ENCODE assay signal across 8 mouse cellular contexts in genomic region chr1:135374175-135374867, GRCm38 (mm10). TPM values are rescaled to one million over a fixed set of nuclear protein-coding genes. Genes with fewer than 3 reads are reported as not detected.
DNase-seq lines count a peak whose midpoint lies in the region; ATAC-seq lines count a peak whose summit lies in the region.

No protein-coding gene starts in this region.

- no peaks in the 10 kb centered on the region for H3K27me3 ChIP-seq in hindbrain, embryonic 14.5 days (ENCODE audit: control insufficient read depth, insufficient read depth, low read length)
- H3K27me3 ChIP-seq in liver, embryonic 12.5 days (replicated peaks) = peaks cover 65% of the 10 kb centered on the region

- no peaks in the 10 kb centered on the region for H3K9me3 ChIP-seq in hindbrain, embryonic 14.5 days (ENCODE audit: control insufficient read depth, low read length)
- H3K9me3 ChIP-seq in liver, embryonic 12.5 days (replicated peaks) = no peaks in the 10 kb centered on the region

- H3K27ac ChIP-seq in hindbrain, embryonic 14.5 days = peak overlapping the region; percentile 57
- H3K27ac ChIP-seq in liver, embryonic 12.5 days = no peak overlapping the region

- H3K4me3 ChIP-seq in hindbrain, embryonic 14.5 days (replicated peaks; ENCODE audit: low read length) = peak overlapping the region; percentile 68
- H3K4me3 ChIP-seq in liver, embryonic 12.5 days = peak overlapping the region; percentile 53

- H3K9ac ChIP-seq in hindbrain, embryonic 14.5 days = peak overlapping the region; percentile 85
- H3K9ac ChIP-seq in liver, embryonic 12.5 days = peak overlapping the region; percentile 57

- H3K4me1 ChIP-seq in hindbrain, embryonic 14.5 days (replicated peaks; ENCODE audit: control insufficient read depth, insufficient read depth, low read length) = peaks cover 22% of the 10 kb centered on the region
- peaks cover 11% of the 10 kb centered on the region; the same call in 1 of the 2 replicates for H3K4me1 ChIP-seq in liver, embryonic 12.5 days

- DNase-seq in cerebellum, adult 11 months = peak; percentile 51
- DNase-seq in 3T3-L1 (ENCODE audit: low read depth, low spot score) = peak; percentile 61
- peak; percentile 53 for DNase-seq in embryo, embryonic 10.5 days (ENCODE audit: low spot score)
- DNase-seq in hindbrain, embryonic 14.5 days (ENCODE audit: low spot score) = peak; percentile 36
- DNase-seq in natural killer cell, adult 2 months (ENCODE audit: low spot score in 2 of 2) = no peak

- H3K36me3 ChIP-seq in hindbrain, embryonic 14.5 days (replicated peaks; ENCODE audit: control insufficient read depth, insufficient read depth) = no peaks in the 10 kb centered on the region
- H3K36me3 ChIP-seq in liver, embryonic 12.5 days = no peaks in the 10 kb centered on the region

- ATAC-seq in cerebellum, adult (ENCODE audit: insufficient number of reproducible peaks, low FRiP score, low TSS enrichment) = no peak
- no peak for ATAC-seq in hindbrain, embryonic 14.5 days (ENCODE audit: low FRiP score)
- ATAC-seq in liver, embryonic 12.5 days = no peak
- ATAC-seq in frontal cortex, adult (ENCODE audit: low TSS enrichment) = no peak

- 2% methylated on average over 19 of the region's 19 CpGs for WGBS in hindbrain, embryonic 14.5 days
- WGBS in liver, embryonic 12.5 days (ENCODE audit: insufficient replicate concordance) = 8% methylated on average over 19 of the region's 19 CpGs

- H3K4me2 ChIP-seq in hindbrain, embryonic 14.5 days (replicated peaks) = peak overlapping the region; percentile 84
- peak overlapping the region; percentile 76 for H3K4me2 ChIP-seq in liver, embryonic 12.5 days

RNA-seq across cellular contexts. Expression of gene Shisa4, which starts 0.7 kb away (rescaled TPM):
- 65.6 and 79.8 TPM in 2 replicates for polyA plus RNA-seq in hindbrain, embryonic 14.5 days (2014; fragmentation: Nextera tagmentation; extraction: Ambion mirVana)
- 5.4 and 5.5 TPM in 2 replicates for polyA plus RNA-seq in liver, embryonic 12.5 days (2016; fragmentation: Nextera tagmentation; extraction: Ambion mirVana)

RNA-seq across cellular contexts. Expression of gene Lmod1, which starts 49.7 kb away (rescaled TPM):
- 0.33 and 0.43 TPM in 2 replicates for polyA plus RNA-seq in hindbrain, embryonic 14.5 days (2014; fragmentation: Nextera tagmentation; extraction: Ambion mirVana)
- polyA plus RNA-seq in liver, embryonic 12.5 days (2016; fragmentation: Nextera tagmentation; extraction: Ambion mirVana) = 0.11 and 0.12 TPM in 2 replicates

RNA-seq across cellular contexts. Expression of gene Ipo9, which starts 56.0 kb away (rescaled TPM):
- 115 and 118 TPM in 2 replicates for polyA plus RNA-seq in hindbrain, embryonic 14.5 days (2014; fragmentation: Nextera tagmentation; extraction: Ambion mirVana)
- polyA plus RNA-seq in liver, embryonic 12.5 days (2016; fragmentation: Nextera tagmentation; extraction: Ambion mirVana) = 50.4 and 53.6 TPM in 2 replicates

Comparison
In these comparisons a context has a peak if more than half of its experiments do, and no peak if none do; other contexts are left out.
1. DNase-seq: peak in cerebellum, adult 11 months (single experiment), 3T3-L1 (single experiment), embryo, embryonic 10.5 days (single experiment) and hindbrain, embryonic 14.5 days (single experiment); none in natural killer cell, adult 2 months (0 of 2).
2. RNA of gene Shisa4, which starts 0.7 kb away (polyA plus RNA-seq): 65.6 to 79.8 TPM in hindbrain, embryonic 14.5 days; 5.4 to 5.5 TPM in liver, embryonic 12.5 days; every median in the first group is over 10 times any median in the second.